Mouse (Mus musculus): ENCODE data around the gene Gsk3b. TPM values are rescaled to one million over a fixed set of nuclear protein-coding genes. Genes with fewer than 3 reads are reported as not detected.
A peak's percentile ranks its signal among the peaks of the same experiment; 100 is the strongest.

The Gsk3b gene
- total and polyA plus RNA-seq, 3 experiments: 6.1 to 30.8 (median 15.5) TPM

DNA sequence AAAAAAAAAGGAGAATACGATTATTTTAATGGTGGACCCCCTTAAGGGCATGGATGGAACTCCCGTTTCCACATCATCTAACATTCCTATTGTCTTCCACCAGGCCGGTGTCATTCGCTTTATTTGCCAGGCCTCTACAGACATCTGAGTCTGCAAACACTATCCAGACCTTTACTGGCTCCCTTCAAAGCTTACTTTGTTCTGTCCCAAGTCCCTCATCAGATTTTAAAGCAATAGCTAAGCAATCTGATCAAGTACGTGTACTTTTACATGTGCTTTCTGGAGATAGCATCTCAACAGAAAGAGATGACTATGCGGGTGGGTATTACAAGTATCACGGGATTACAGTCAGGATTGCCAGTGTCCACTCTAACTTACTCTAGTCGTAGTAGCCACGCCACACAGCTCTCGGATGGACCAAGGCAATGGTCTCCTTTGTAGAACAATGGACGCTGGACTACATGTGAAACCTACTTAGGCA lies 1.1 kb upstream of the Gsk3b start:
- H3K27me3 ChIP-seq (replicated peaks): no peaks in the 10 kb centered on the region
- peaks cover 0 to 14% of the 10 kb centered on the region in 2 experiments; a peak in 2 of 4 replicates for H3K4me1 ChIP-seq (ENCODE audit: control insufficient read depth in 1 of 2, insufficient read depth in 2 of 2)
- H3K9me3 ChIP-seq (replicated peaks; ENCODE audit: low read length): no peaks in the 10 kb centered on the region
- H3K9ac ChIP-seq (ENCODE audit: insufficient read depth, low read depth): peak overlapping the region; percentile 70
- dilution Hi-C loops (cut with MboI; ENCODE audit: extremely low pct_ligation_motif_present, extremely low pct_unique_long_range_greater_than_20kb, low sequenced_read_pairs): no loop called here
- peak; percentile 38 for DNase-seq (ENCODE audit: extremely low read depth)
- H3K4me2 ChIP-seq (ENCODE audit: insufficient read depth, low read depth, poor library complexity, severe bottlenecking): peak overlapping the region; percentile 74
- peak overlapping the region; percentile 81 for H3K27ac ChIP-seq (ENCODE audit: insufficient read depth, low read depth)
- peaks cover 22% of the 10 kb centered on the region for H3K79me2 ChIP-seq (replicated peaks; ENCODE audit: control insufficient read depth, extremely low read depth, insufficient read depth, poor library complexity, severe bottlenecking)
- peak overlapping the region; percentile 73 to 89 (median 81) for H3K4me3 ChIP-seq (replicated peaks in 1 of 3; ENCODE audit: low read depth in 2 of 3, low read length in 2 of 3, poor library complexity in 1 of 3)
- TF ChIP-seq HCFC1 (IDR thresholded peaks at IDR 0.05; ENCODE audit: low read depth, low read length) (no peak), MYC (IDR thresholded peaks at IDR 0.05; ENCODE audit: low read depth, low read length) (peak; percentile 71; the same call in 1 of the 2 replicates), E2F4 (IDR thresholded peaks at IDR 0.05; ENCODE audit: insufficient replicate concordance, low read depth, low read length) (no peak), MAX (IDR thresholded peaks at IDR 0.05; ENCODE audit: low read length) (0 out of 2 replicates have a peak, but pooled peaks have one; percentile 57), USF1 (IDR thresholded peaks at IDR 0.05; ENCODE audit: low read depth, low read length) (no peak), ETS1 (conservative IDR thresholded peaks at IDR 0.05; ENCODE audit: low read depth, low read length) (0 out of 2 replicates have a peak, but pooled peaks have one; percentile 15), POLR2AphosphoS2 (IDR thresholded peaks at IDR 0.05; ENCODE audit: low read depth, low read length) (no peak), JUND (conservative IDR thresholded peaks at IDR 0.05; ENCODE audit: low read depth, low read length) (peak; percentile 21; the same call in 1 of the 2 replicates), RAD21 (IDR thresholded peaks at IDR 0.05; ENCODE audit: low read depth, low read length) (no peak; the same call in 1 of the 2 replicates)
- in situ Hi-C loops (cut with MboI; ENCODE audit: low pct_ligation_motif_present, low pct_unique_long_range_greater_than_20kb, low sequenced_read_pairs): no loop called here
- H3K36me3 ChIP-seq (replicated peaks in 1 of 2; ENCODE audit: control insufficient read depth in 1 of 2, insufficient read depth in 1 of 2, low read length in 1 of 2): peaks cover 0 to 1% of the 10 kb centered on the region in 2 experiments

DNA sequence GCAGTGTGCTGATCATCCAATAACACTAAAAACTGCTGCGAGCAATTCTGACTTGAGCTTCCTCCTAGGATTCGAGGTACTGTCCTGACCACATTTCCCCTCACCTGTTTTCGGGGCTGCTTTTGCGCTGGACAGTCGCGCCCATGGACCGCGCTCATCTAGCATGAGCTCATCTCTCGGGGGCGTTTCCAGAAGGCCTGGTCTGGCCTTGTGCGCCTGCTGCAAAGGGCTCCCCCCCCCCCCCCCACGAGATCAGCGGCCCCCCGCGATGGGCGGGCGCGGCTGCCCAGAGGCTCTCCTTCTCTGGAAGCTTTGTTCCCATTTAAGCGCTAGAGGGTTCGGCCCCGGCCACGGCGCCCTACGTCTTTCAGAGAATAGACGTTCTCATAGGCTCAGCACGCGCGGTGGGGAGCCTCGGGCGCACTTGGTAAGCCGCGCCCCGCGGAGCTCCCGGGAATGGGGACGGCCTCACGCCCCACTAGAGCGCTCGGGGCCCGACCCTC lies 624 bp upstream of the Gsk3b start:
- in situ Hi-C loops (cut with MboI; ENCODE audit: low pct_ligation_motif_present, low pct_unique_long_range_greater_than_20kb, low sequenced_read_pairs): no loop called here
- peak; percentile 73 for DNase-seq (ENCODE audit: extremely low read depth)
- TF ChIP-seq MAFK (IDR thresholded peaks at IDR 0.05; ENCODE audit: insufficient replicate concordance, low read length): no peak
- TF ChIP-seq EP300 (IDR thresholded peaks at IDR 0.05; ENCODE audit: low read length): no peak
- TF ChIP-seq IRF4 (IDR thresholded peaks at IDR 0.05; ENCODE audit: low read depth, low read length): no peak
- TF ChIP-seq USF1 (IDR thresholded peaks at IDR 0.05; ENCODE audit: low read depth, low read length): no peak
- TF ChIP-seq NRF1 (IDR thresholded peaks at IDR 0.05; ENCODE audit: low read depth, low read length): no peak
- TF ChIP-seq BHLHE40 (IDR thresholded peaks at IDR 0.05; ENCODE audit: low read depth, low read length): 0 out of 2 replicates have a peak, but pooled peaks have one; percentile 44
- TF ChIP-seq GABPA (IDR thresholded peaks at IDR 0.05; ENCODE audit: insufficient replicate concordance, low read depth, low read length): no peak
- no peak for TF ChIP-seq CTCF (conservative IDR thresholded peaks at IDR 0.05 in 1 of 2, IDR thresholded peaks at IDR 0.05 in 1 of 2; ENCODE audit: low read depth in 2 of 2, low read length in 2 of 2)
- TF ChIP-seq ETS1 (conservative IDR thresholded peaks at IDR 0.05; ENCODE audit: low read depth, low read length): 0 out of 2 replicates have a peak, but pooled peaks have one; percentile 2
- 0 out of 2 replicates have a peak, but pooled peaks have one; percentile 10 for TF ChIP-seq TBP (conservative IDR thresholded peaks at IDR 0.05; ENCODE audit: low read depth, low read length)
- TF ChIP-seq POLR2AphosphoS2 (IDR thresholded peaks at IDR 0.05; ENCODE audit: low read depth, low read length): no peak; the same call in none of the 2 replicates
- peak; percentile 72; the same call in 1 of the 2 replicates for TF ChIP-seq UBTF (IDR thresholded peaks at IDR 0.05; ENCODE audit: low read depth, low read length)
- TF ChIP-seq USF2 (conservative IDR thresholded peaks at IDR 0.05; ENCODE audit: low read depth, low read length): no peak
- no peak for TF ChIP-seq RCOR1 (conservative IDR thresholded peaks at IDR 0.05; ENCODE audit: low read depth, low read length)
- TF ChIP-seq MYC (IDR thresholded peaks at IDR 0.05; ENCODE audit: low read depth, low read length): no peak; the same call in 1 of the 2 replicates
- TF ChIP-seq E2F4 (IDR thresholded peaks at IDR 0.05; ENCODE audit: insufficient replicate concordance, low read depth, low read length): no peak
- no peak for TF ChIP-seq ZMIZ1 (IDR thresholded peaks at IDR 0.05; ENCODE audit: low read depth, low read length)
- no peak for TF ChIP-seq HCFC1 (IDR thresholded peaks at IDR 0.05; ENCODE audit: low read depth, low read length)
- TF ChIP-seq SMC3 (IDR thresholded peaks at IDR 0.05; ENCODE audit: low read depth, low read length): no peak
- TF ChIP-seq POLR2A (IDR thresholded peaks at IDR 0.05; ENCODE audit: low read depth, low read length): no peak
- TF ChIP-seq MXI1 (IDR thresholded peaks at IDR 0.05; ENCODE audit: low read depth, low read length): peak; percentile 89
- no peak for TF ChIP-seq ZKSCAN1 (IDR thresholded peaks at IDR 0.05; ENCODE audit: borderline replicate concordance, low read depth, low read length)
- no peak for TF ChIP-seq CHD2 (IDR thresholded peaks at IDR 0.05; ENCODE audit: low read length)
- no peak for TF ChIP-seq ZNF384 (IDR thresholded peaks at IDR 0.05; ENCODE audit: low read depth, low read length)
- no peak; the same call in 1 of the 2 replicates for TF ChIP-seq MAX (IDR thresholded peaks at IDR 0.05; ENCODE audit: low read length)
- TF ChIP-seq PAX5 (IDR thresholded peaks at IDR 0.05; ENCODE audit: low read length): no peak
- TF ChIP-seq ZC3H11A (IDR thresholded peaks at IDR 0.05; ENCODE audit: low read depth, low read length): no peak
- TF ChIP-seq MAZ (IDR thresholded peaks at IDR 0.05; ENCODE audit: low read depth, low read length): 0 out of 2 replicates have a peak, but pooled peaks have one; percentile 60

More for the DNA sequence above, 624 bp upstream of the Gsk3b start:
- H3K4me2 ChIP-seq (ENCODE audit: insufficient read depth, low read depth, poor library complexity, severe bottlenecking): peak overlapping the region; percentile 74
- peaks cover 0 to 1% of the 10 kb centered on the region in 2 experiments for H3K36me3 ChIP-seq (replicated peaks in 1 of 2; ENCODE audit: control insufficient read depth in 1 of 2, insufficient read depth in 1 of 2, low read length in 1 of 2)
- peak overlapping the region; percentile 73 to 89 (median 81) for H3K4me3 ChIP-seq (replicated peaks in 1 of 3; ENCODE audit: low read depth in 2 of 3, low read length in 2 of 3, poor library complexity in 1 of 3)
- H3K4me1 ChIP-seq (ENCODE audit: control insufficient read depth in 1 of 2, insufficient read depth in 2 of 2): peaks cover 0 to 19% of the 10 kb centered on the region in 2 experiments; a peak in 2 of 4 replicates
- peak overlapping the region; percentile 81 for H3K27ac ChIP-seq (ENCODE audit: insufficient read depth, low read depth)
- peak overlapping the region; percentile 70 for H3K9ac ChIP-seq (ENCODE audit: insufficient read depth, low read depth)
- H3K27me3 ChIP-seq (replicated peaks): no peaks in the 10 kb centered on the region
- H3K79me2 ChIP-seq (replicated peaks; ENCODE audit: control insufficient read depth, extremely low read depth, insufficient read depth, poor library complexity, severe bottlenecking): peaks cover 27% of the 10 kb centered on the region
- dilution Hi-C loops (cut with MboI; ENCODE audit: extremely low pct_ligation_motif_present, extremely low pct_unique_long_range_greater_than_20kb, low sequenced_read_pairs): no loop called here
- no peaks in the 10 kb centered on the region for H3K9me3 ChIP-seq (replicated peaks; ENCODE audit: low read length)
